Mouse (Mus musculus) spleen, adult 10 weeks (tissue): ENCODE measurements around the gene Gcdh. TPM values are rescaled to one million over a fixed set of nuclear protein-coding genes. Genes with fewer than 3 reads are reported as not detected.

ENCODE experiments used
- polyA plus RNA-seq: library from polyadenylated mRNA; stranded (reverse); fragments of 350-450 nt; fragmentation: Illumina TruSeq; extraction: RNeasy Lipid Tissue Mini Kit (QIAGEN cat#74804); gene quantifications from one replicate; pipeline ENCODE4 v1.2.3, GENCODE M21; 2015; ENCODE audit warnings: low replicate concordance; ENCODE audit not compliant: insufficient read depth

Gcdh gene
- 24.2 TPM for polyA plus RNA-seq

DNA sequence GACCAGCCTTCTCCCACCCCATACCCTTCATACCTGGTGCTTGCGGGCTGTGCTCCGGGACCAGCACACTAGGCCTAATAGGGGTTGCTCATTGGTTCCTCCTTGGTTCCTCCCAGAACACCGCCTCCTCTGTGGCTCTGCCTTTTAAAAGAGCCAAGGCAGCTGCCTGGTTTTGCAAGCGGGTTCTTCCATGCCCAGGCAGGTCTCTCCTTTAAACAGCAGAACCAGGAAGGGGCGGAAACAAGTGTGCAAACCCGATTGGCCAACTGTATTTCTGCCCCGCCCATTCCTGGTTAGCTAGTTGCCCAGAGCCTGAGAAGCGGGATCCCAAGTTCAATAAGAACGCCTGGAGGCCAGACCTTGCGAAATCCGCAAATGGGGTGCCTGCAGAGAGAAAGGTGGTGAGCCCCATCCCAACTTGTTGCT lies at the start of gene Gcdh:
Gene Gcdh, minus strand, starts transcription at position 213 of the 426 bp plus-strand sequence.

GRCm38 (mm10) chr8:84936962-84937546 lies 43.3 kb upstream of the Gcdh start, which contains the start of gene Mast1:
Gene Mast1, minus strand, starts transcription at chr8:84937359.

GRCm38 (mm10) chr8:84908421-84909161 lies 14.9 kb upstream of the Gcdh start, which contains the start of gene Dnase2a:
Gene Dnase2a, plus strand, starts transcription at chr8:84908560.

GRCm38 (mm10) chr8:84901752-84902151 lies 8.0 kb upstream of the Gcdh start, which contains the start of gene Klf1:
Gene Klf1, plus strand, starts transcription at chr8:84901928.

DNA sequence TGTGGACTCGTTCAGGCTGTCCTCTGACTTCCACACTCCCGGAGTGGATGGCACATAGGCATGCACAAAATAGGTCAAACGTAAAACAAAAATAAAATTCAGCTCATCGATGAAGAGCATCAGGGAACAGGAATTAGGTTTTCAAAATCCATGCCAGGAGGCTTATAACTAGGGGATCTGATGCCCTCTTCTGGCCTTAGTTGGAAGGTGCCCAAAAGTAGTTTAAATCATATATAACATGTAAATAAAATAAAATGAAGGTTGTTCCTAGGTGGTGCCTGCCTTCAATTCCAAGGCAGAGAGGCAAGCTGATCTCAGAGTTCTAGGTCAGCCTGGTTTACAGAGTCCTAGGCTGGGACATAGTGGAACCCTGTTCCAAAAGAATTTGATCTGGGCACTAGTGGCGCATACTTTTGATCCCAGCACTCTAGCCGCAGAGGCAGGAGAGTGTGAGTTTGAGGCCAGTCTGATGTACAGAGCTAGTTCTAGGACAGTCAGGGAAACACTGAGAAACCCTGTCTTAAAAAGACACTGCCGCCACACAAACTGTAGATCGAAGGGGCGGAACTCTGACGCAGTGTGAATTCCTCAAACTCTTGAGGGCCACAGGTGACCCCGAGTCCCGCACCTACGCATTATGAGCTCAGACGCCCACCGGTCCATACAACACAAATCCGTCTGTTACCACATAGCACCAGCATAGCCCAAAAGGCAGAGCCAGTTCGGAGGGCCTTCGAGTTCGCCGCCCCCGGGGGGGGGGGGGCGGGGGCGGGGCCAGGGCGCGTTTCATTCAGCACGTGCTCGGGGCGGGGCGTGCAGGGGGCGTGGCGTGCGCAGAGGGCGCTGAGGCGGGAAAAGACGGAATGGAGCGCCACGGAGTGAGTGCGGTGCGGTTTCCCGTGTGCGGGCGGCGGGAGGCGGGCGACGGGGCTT lies 22.1 kb downstream of the Gcdh start, which contains the start of gene Syce2:
Gene Syce2, plus strand, starts transcription at position 736 of the 933 bp plus-strand sequence.

DNA sequence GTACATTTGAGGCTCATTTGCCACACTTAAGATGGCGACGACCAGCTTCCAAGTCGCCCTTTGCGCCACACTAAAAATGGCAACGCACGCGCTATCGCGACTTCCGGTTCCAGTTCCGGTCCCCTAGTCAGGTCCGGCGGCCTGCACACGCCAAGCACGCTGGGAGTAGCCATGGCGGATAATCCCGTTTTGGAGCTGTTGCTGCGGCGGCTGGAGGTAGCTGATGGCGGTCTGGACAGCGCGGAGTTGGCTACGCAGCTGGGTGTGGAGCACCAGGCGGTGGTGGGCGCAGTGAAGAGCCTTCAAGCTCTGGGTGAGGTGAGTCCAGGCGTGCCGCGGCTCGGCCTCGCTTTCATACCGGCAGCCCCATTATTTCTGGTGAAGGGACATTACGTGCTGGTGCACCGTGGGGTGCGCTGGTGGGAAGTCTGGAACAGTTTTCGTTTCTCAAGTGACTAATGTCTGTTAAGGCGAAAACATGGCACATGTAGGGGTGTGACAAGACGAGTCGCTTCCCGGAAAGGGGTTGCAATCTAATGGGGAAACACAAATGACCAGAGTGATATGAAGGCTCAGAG lies 36.8 kb downstream of the Gcdh start, which contains the start of gene Farsa:
Gene Farsa, plus strand, starts transcription at position 126 of the 578 bp plus-strand sequence.

DNA sequence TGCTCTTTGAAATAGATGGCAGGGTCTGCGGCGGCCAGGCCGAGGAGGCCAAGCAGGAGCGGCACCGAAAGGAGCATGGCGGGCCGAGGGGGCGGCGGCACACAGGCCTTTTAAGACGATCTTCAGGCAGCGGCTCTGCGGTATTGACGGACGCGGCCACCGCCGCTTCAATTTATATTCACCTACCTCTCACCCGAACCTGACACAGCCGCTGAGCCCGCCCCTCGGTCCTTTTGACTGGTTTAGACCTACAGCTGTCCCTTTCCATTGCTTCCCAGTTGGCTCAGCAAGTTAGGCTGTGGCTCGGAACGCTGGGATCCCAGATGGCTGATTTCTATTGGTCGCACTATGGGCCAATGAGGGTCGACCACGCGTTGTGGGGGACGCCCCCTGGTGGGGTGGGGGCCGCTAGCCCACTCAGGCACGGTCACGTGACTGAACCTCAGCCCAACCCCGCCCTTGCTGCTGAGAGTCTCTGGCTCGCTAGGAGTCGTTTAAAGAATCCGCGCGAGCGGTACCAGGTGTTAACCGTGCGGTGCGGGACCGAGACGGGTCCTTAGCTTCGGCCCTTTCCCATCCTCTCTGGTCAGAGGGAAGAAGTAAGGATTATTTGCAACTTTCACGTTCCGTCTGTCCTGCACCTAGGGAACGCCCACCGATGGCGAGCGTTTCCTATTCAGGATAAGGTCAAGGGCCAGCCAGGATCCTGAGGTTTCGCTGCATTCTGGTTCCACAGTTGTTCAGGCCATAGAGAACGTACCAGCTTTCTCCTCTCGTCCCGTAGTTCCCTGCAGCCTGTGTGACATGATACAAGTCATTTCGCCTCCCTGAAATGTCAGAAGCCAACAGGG lies 46.8 kb downstream of the Gcdh start, which contains the start of gene Calr:
Gene Calr, minus strand, starts transcription at position 213 of the 851 bp plus-strand sequence.

GRCm38 (mm10) chr8:84840248-84840999 lies 53.3 kb downstream of the Gcdh start, which contains the start of gene Rad23a:
Gene Rad23a, minus strand, starts transcription at chr8:84840665.

Other genes with a start within 250 kb of the Gcdh start
- 6.3 TPM for gene Ier2, start 231.1 kb downstream of the Gcdh start, polyA plus RNA-seq
- gene Trmt1, start 207.6 kb downstream of the Gcdh start, polyA plus RNA-seq, result 68.9 TPM
- 21.1 TPM for gene Nacc1, start 206.1 kb downstream of the Gcdh start, polyA plus RNA-seq
- gene Lyl1, start 192.5 kb downstream of the Gcdh start, polyA plus RNA-seq, result 8.5 TPM
- gene G430095P16Rik, start 170.9 kb downstream of the Gcdh start, polyA plus RNA-seq, result 3.2 TPM
- 5.1 TPM for gene Nfix, start 93.6 kb downstream of the Gcdh start, polyA plus RNA-seq
- 3.8 TPM for gene Dand5, start 71.1 kb downstream of the Gcdh start, polyA plus RNA-seq
- gene Gadd45gip1, start 62.4 kb downstream of the Gcdh start, polyA plus RNA-seq, result 5.4 TPM
- 62.4 TPM for gene Rad23a, start 53.3 kb downstream of the Gcdh start, polyA plus RNA-seq
- 968 TPM for gene Calr, start 47.0 kb downstream of the Gcdh start, polyA plus RNA-seq
- 37.0 TPM for gene Farsa, start 36.9 kb downstream of the Gcdh start, polyA plus RNA-seq
- 12.6 TPM for gene Syce2, start 21.8 kb downstream of the Gcdh start, polyA plus RNA-seq
- 6.7 TPM for gene Klf1, start 8.0 kb upstream of the Gcdh start, polyA plus RNA-seq
- gene Dnase2a, start 14.6 kb upstream of the Gcdh start, polyA plus RNA-seq, result 49.3 TPM
- not detected for gene Mast1, start 43.4 kb upstream of the Gcdh start, polyA plus RNA-seq
- not detected for gene Rtbdn, start 53.1 kb upstream of the Gcdh start, polyA plus RNA-seq
- gene Gm49661, start 75.5 kb upstream of the Gcdh start, polyA plus RNA-seq, result not detected
- 197 TPM for gene Prdx2, start 75.7 kb upstream of the Gcdh start, polyA plus RNA-seq
- 32.5 TPM for gene Rnaseh2a, start 75.8 kb upstream of the Gcdh start, polyA plus RNA-seq
- 1.5 TPM for gene Junb, start 84.8 kb upstream of the Gcdh start, polyA plus RNA-seq
- gene Hook2, start 96.7 kb upstream of the Gcdh start, polyA plus RNA-seq, result 4.6 TPM
- gene Best2, start 120.6 kb upstream of the Gcdh start, polyA plus RNA-seq, result not detected
- gene Asna1, start 131.4 kb upstream of the Gcdh start, polyA plus RNA-seq, result 29.7 TPM
- gene Trir, start 132.9 kb upstream of the Gcdh start, polyA plus RNA-seq, result 112 TPM
- gene Tnpo2, start 143.0 kb upstream of the Gcdh start, polyA plus RNA-seq, result 35.3 TPM
- 3.0 TPM for gene Fbxw9, start 166.1 kb upstream of the Gcdh start, polyA plus RNA-seq
- gene Gm5741, start 174.1 kb upstream of the Gcdh start, polyA plus RNA-seq, result not detected
- gene Dhps, start 177.8 kb upstream of the Gcdh start, polyA plus RNA-seq, result 52.7 TPM
- 54.9 TPM for gene Wdr83os, start 186.8 kb upstream of the Gcdh start, polyA plus RNA-seq
- 12.5 TPM for gene Wdr83, start 187.4 kb upstream of the Gcdh start, polyA plus RNA-seq
- 132 TPM for gene Man2b1, start 189.3 kb upstream of the Gcdh start, polyA plus RNA-seq
- gene Zfp791, start 229.2 kb upstream of the Gcdh start, polyA plus RNA-seq, result 0.81 TPM